Mouse (Mus musculus) ES-E14 (cell line): Measurements from ENCODE around the gene Mfrp. TPM values are rescaled to one million over a fixed set of nuclear protein-coding genes. Genes with fewer than 3 reads are reported as not detected.

Experiments used
- DNase-seq: peaks from one replicate; pipeline ENCODE4 v3.0.0-alpha.2; 2013; ENCODE audit warnings: low read depth, low spot score
- H3K27ac ChIP-seq: 2 replicates; pipeline ENCODE4 v1.5.1; 2012; ENCODE audit warnings: low read depth, mild to moderate bottlenecking, low read length, moderate library complexity, mixed read lengths; ENCODE audit not compliant: poor library complexity, insufficient read depth, severe bottlenecking
- H3K36me3 ChIP-seq: 2 replicates; pipeline ENCODE4 v1.6.1; 2012; ENCODE audit warnings: mild to moderate bottlenecking, low read length, moderate library complexity, mixed read lengths; ENCODE audit not compliant: control insufficient read depth, poor library complexity, insufficient read depth, severe bottlenecking
- H3K4me1 ChIP-seq, 2 experiments: fragments of 150-350 bp in 1 of 2; sonication (generic) in 1 of 2; 2 replicates each; pipeline ENCODE4 v1.6.1; 2012; ENCODE audit warnings: low read length in 2 of 2, mild to moderate bottlenecking in 1 of 2, mixed read lengths in 1 of 2; ENCODE audit not compliant: control insufficient read depth in 2 of 2, insufficient read depth in 2 of 2, poor library complexity in 1 of 2
- H3K4me3 ChIP-seq, 2 experiments: fragments of 150-350 bp in 1 of 2; sonication (generic) in 1 of 2; 2 replicates each; pipeline ENCODE4 v1.5.1; 2012; ENCODE audit warnings: low read length in 2 of 2, low read depth in 1 of 2, mild to moderate bottlenecking in 1 of 2, mixed read lengths in 1 of 2; ENCODE audit not compliant: insufficient read depth in 1 of 2, poor library complexity in 1 of 2, severe bottlenecking in 1 of 2
- H3K9ac ChIP-seq: 2 replicates; pipeline ENCODE4 v1.6.1; 2012; ENCODE audit warnings: low read depth, mild to moderate bottlenecking, low read length, mixed read lengths; ENCODE audit not compliant: poor library complexity, insufficient read depth, severe bottlenecking
- H3K9me3 ChIP-seq: fragments of 150-350 bp; sonication (generic); 2 replicates; pipeline ENCODE4 v1.6.1; 2012; ENCODE audit warnings: low read depth, mild to moderate bottlenecking, low read length; ENCODE audit not compliant: control insufficient read depth, insufficient read depth
- CHD2 ChIP-seq: IDR thresholded peaks from 2 replicates; pipeline ENCODE4 v1.6.1; 2014; ENCODE audit warnings: mild to moderate bottlenecking, low read depth, low read length, inconsistent platforms
- HCFC1 ChIP-seq: IDR thresholded peaks from 2 replicates; pipeline ENCODE4 v1.6.1; 2012; ENCODE audit warnings: low read length, inconsistent platforms, borderline replicate concordance; ENCODE audit not compliant: insufficient read depth
- MAFK ChIP-seq: IDR thresholded peaks from 2 replicates; pipeline ENCODE4 v1.6.1; 2014; ENCODE audit warnings: mild to moderate bottlenecking, low read depth, low read length, inconsistent platforms; ENCODE audit not compliant: insufficient read depth
- ZC3H11A ChIP-seq: IDR thresholded peaks from 2 replicates; pipeline ENCODE4 v1.6.1; 2012; ENCODE audit warnings: low read depth, mild to moderate bottlenecking, inconsistent platforms, low read length, borderline replicate concordance
- ZNF384 ChIP-seq: IDR thresholded peaks from 2 replicates; pipeline ENCODE4 v1.6.1; 2012; ENCODE audit warnings: low read depth, low read length, inconsistent platforms
- in situ Hi-C, 2 experiments: fragments of 600-800 bp; cut with MboI; formaldehyde crosslinking; loops; one replicate each; pipeline ENCODE4 v1.15.1; 2025; ENCODE audit warnings: low sequenced_read_pairs in 2 of 2, inconsistent platforms in 1 of 2; ENCODE audit not compliant: unreplicated experiment in 2 of 2
- total RNA-seq: library from RNA; depleted of rRNA; stranded (reverse); fragments of 300-350 nt; gene quantifications from 2 replicates; pipeline ENCODE4 v1.2.3, GENCODE M21; 2012

The Mfrp gene
- total RNA-seq, 1 experiment = 0.09 TPM

DNA sequence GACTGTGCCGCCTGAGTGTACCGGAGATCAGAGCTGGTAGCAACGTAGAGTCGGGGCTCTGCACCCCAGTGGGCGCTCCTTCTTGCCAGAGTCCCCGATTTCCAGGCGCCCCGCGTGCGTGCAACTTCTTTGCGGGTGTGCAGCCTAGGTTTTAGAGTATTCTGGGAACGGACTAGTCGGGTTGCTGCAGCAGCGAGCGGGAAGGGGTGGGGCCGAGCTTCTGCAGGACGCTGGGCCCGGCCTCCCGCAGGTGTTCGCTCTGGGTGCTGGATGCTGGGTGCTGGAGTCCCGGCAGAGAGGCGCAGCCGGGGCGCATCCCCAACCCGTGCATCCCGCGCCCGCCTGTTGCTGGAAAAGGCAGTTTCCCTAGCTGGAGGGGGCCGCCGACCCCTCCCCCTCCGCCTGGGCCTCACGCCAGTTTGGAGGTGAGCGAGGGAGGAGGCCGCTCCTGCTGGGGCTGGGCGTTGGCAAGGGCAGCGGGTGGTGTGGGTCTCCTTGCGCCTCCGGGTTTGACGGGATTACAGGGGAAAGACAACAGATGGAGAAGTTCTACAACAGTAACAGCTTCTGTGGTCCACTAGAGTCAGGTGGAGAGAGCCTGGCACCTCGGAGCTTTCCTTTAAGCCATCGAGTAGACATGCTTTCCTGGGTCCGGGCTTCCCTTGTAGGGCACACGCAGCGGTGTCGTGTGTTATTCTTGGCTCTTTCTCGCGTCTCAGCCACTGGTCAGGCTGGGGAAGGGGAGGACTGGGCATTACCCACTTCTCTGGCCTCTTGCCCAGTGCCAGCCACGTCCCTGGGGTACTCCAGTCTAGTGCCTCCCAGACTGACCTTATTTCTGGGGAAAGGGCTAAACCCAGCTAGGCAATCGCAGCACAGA, 33.6 kb downstream of the Mfrp start:
- no peak for DNase-seq
- in situ Hi-C loops = no loop called here
- Histone ChIP-seq H3K9me3 (no peaks in the 10 kb centered on the region), H3K4me1 (peaks cover 5 to 46% of the 10 kb centered on the region in 2 experiments), H3K27ac (no peak overlapping the region), H3K9ac (peak overlapping the region; percentile 40), H3K36me3 (peaks cover 16% of the 10 kb centered on the region), H3K4me3 (peak overlapping the region; percentile 72 to 94)
- TF ChIP-seq HCFC1 (no peak), CHD2 (no peak), ZC3H11A (no peak)

- Histone ChIP-seq H3K4me1 (peaks cover 6 to 51% of the 10 kb centered on the region in 2 experiments), H3K4me3 (peak overlapping the region in 1 of 2 experiments; percentile 72; a peak in 2 of 4 replicates), H3K9ac (peak overlapping the region; percentile 40; the same call in 1 of the 2 replicates), H3K9me3 (no peaks in the 10 kb centered on the region), H3K36me3 (peaks cover 22% of the 10 kb centered on the region), H3K27ac (no peak overlapping the region)
- in situ Hi-C loops = no loop called here
- no peak for DNase-seq
- TF ChIP-seq ZNF384 (no peak), HCFC1 (no peak), ZC3H11A (no peak), MAFK (no peak), CHD2 (no peak)
These were observed 34.3 kb downstream of the Mfrp start for GRCm38 (mm10) chr9:44135731-44136411.

DNA sequence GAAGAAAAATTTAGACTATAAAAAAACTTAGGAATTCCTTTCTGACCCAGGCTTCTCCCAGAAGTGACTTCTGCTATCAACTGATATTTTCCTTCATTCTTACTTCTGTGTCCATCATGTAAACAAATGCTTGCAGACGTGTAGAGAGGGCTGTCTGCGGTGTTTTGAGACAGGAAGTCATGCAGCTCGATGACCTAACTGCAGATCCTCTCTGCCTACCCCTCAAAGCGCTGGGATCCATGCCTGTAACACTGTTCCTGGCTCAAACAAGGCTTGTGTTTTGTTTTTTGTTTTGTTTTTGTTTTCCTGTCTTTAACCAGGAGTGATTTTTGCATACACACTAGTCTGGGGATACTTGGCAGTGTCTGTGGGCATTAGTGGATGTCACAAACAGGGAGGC, 36.3 kb downstream of the Mfrp start:
- H3K9ac ChIP-seq = no peak overlapping the region
- no peaks in the 10 kb centered on the region for H3K9me3 ChIP-seq
- no peak overlapping the region for H3K27ac ChIP-seq
- TF ChIP-seq HCFC1 (no peak), CHD2 (no peak), ZNF384 (no peak), MAFK (no peak)
- DNase-seq = no peak
- no peak overlapping the region for H3K4me3 ChIP-seq
- in situ Hi-C loops = no loop called here
- H3K4me1 ChIP-seq = peaks cover 6 to 53% of the 10 kb centered on the region in 2 experiments
- H3K36me3 ChIP-seq = peaks cover 28% of the 10 kb centered on the region

DNA sequence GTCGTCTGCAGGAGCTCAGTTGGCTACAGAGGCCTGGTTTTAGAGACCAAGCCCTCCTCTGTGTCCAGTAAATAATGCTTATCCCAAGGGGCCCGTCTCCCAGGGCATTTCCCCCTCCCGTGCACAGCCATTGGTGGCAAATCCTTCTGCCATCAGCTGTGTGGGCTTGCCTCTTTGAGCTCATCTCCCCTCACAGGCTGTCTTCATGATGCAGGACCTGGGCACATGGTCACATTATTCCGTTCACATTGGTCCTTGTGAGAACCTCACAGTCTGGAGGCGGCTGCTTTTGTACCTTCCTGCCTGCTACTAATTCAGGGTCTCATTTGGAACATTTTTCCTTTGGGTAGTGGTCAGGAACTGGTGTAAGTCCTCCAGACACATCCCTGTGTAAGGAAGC, 40.4 kb downstream of the Mfrp start:
- Histone ChIP-seq H3K9me3 (no peaks in the 10 kb centered on the region), H3K36me3 (peaks cover 31% of the 10 kb centered on the region), H3K9ac (no peak overlapping the region), H3K4me3 (no peak overlapping the region), H3K4me1 (peaks cover 10 to 37% of the 10 kb centered on the region in 2 experiments), H3K27ac (no peak overlapping the region)
- DNase-seq = no peak
- in situ Hi-C loops = no loop called here
- no peak for TF ChIP-seq ZC3H11A
- no peak for TF ChIP-seq CHD2
- no peak for TF ChIP-seq HCFC1
- TF ChIP-seq MAFK = no peak
- no peak for TF ChIP-seq ZNF384
